Mouse (Mus musculus) heart, postnatal 0 days (tissue): Measurements from ENCODE around the gene Trak1.

ENCODE experiments used
- CTCF ChIP-seq: IDR thresholded peaks from 2 replicates; pipeline ENCODE4 v1.5.1; 2016; ENCODE audit warnings: antibody characterized with exemption, control low read depth, low read depth
- EP300 ChIP-seq: IDR thresholded peaks from 2 replicates; pipeline ENCODE4 v1.6.1; 2016; ENCODE audit warnings: antibody characterized with exemption, low read depth

DNA sequence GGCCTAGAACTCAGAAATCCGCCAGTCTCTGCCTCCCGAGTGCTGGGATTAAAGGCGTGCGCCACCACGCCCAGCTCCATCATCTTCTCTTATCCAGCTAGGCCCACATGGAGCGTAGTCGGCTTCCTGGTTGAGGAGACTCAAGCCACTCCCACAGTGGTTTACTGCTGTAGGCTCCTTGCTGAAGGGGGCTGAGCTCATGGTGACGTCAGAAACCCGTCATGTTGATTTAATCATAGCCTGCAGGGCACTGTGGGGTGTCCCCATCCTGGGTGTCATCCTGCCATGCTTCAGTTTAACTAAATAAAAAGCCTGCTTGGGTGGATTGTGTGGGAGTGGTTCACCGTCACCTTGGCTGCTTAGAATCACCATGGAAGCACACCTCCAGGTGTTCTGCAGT lies 92.0 kb downstream of the Trak1 start:
- TF ChIP-seq CTCF (no peak), EP300 (no peak)
